Mouse (Mus musculus): Measurements from ENCODE around the gene Olfr1408. TPM values are rescaled to one million over a fixed set of nuclear protein-coding genes. Genes with fewer than 3 reads are reported as not detected.

Gene Olfr1408
- not detected in 2 replicates for polyA plus RNA-seq (2015; fragmentation: Nextera tagmentation; extraction: Ambion mirVana)

GRCm38 (mm10) chr1:173137274-173137673 lies at the start of gene Olfr1408:
Gene Olfr1408, minus strand, starts transcription at chr1:173137374.
- Histone ChIP-seq H3K4me1 (ENCODE audit: insufficient read depth) (no peaks in the 10 kb centered on the region), H3K4me2 (ENCODE audit: low read depth, low read length) (no peak within 1 kb of the TSS), H3K27ac (ENCODE audit: low read depth) (no peak within 1 kb of the TSS), H3K4me3 (ENCODE audit: low read depth, low read length) (no peak within 1 kb of the TSS), H3K36me3 (replicated peaks; ENCODE audit: insufficient read depth, low read length) (no peaks in the 10 kb centered on the region), H3K9ac (replicated peaks) (no peak within 1 kb of the TSS), H3K27me3 (ENCODE audit: insufficient read depth, low read length) (no peaks in the 10 kb centered on the region), H3K9me3 (ENCODE audit: low read length) (no peaks in the 10 kb centered on the region)
- ATAC-seq (no peak), DNase-seq (no peak)
- TF ChIP-seq CTCF (IDR thresholded peaks at IDR 0.05; ENCODE audit: low read depth) (no peak), EP300 (IDR thresholded peaks at IDR 0.05; ENCODE audit: low read depth) (no peak)
- 47% methylated on average over 2 of the region's 2 CpGs for WGBS (ENCODE audit: insufficient replicate concordance)

DNA sequence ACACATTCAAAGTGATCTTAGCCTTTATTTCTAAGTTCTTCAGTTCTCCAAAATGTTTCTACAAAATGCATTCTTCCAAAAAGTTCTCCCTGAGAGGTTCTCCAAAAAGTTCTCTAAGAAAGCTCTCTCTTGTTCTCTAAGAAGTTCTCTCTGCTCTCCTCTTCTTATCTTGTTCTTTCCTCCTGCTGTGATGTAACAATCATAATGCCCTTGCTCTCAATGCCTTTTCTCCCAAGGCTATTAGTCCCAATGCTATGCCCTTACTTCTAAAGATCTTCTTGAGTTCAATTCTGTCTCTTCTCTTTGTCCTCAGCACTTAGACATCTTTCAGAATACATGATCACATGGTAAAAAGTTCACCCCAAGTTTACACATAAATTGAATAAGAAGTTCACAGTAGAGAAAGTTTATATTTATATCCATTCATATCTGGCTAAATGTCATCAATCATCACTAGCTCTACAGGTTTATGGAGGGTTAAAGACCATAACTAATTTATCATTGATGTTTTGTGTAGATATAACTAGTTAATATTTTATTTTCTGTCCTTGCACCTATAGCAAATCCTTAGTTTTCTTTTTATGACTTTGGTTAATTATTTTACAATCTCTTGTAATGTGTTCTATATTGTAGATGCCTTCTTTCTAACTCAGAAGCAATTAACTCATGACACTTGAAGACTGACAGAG lies 37.1 kb upstream of the Olfr1408 start:
- H3K27ac ChIP-seq (ENCODE audit: low read depth) = no peak overlapping the region

More for the DNA sequence above, 37.1 kb upstream of the Olfr1408 start:
- DNase-seq (no peak), ATAC-seq (no peak)
- no peak for TF ChIP-seq CTCF (IDR thresholded peaks at IDR 0.05; ENCODE audit: low read depth)
- TF ChIP-seq EP300 (IDR thresholded peaks at IDR 0.05; ENCODE audit: low read depth) = no peak
- Histone ChIP-seq H3K4me3 (ENCODE audit: low read depth, low read length) (no peak overlapping the region), H3K4me1 (ENCODE audit: insufficient read depth) (no peaks in the 10 kb centered on the region), H3K4me2 (ENCODE audit: low read depth, low read length) (no peak overlapping the region), H3K9ac (replicated peaks) (no peak overlapping the region), H3K36me3 (replicated peaks; ENCODE audit: insufficient read depth, low read length) (no peaks in the 10 kb centered on the region), H3K9me3 (ENCODE audit: low read length) (no peaks in the 10 kb centered on the region), H3K27me3 (ENCODE audit: insufficient read depth, low read length) (no peaks in the 10 kb centered on the region)

Other genes with a start within 250 kb of the Olfr1408 start
- gene Apcs, start 242.3 kb downstream of the Olfr1408 start, polyA plus RNA-seq (2015; fragmentation: Nextera tagmentation; extraction: Ambion mirVana) = 2,968 and 3,163 TPM in 2 replicates
- 0.12 and 0.16 TPM in 2 replicates for gene Olfr16, start 187.0 kb downstream of the Olfr1408 start, polyA plus RNA-seq (2015; fragmentation: Nextera tagmentation; extraction: Ambion mirVana)
- gene Olfr1406, start 53.3 kb upstream of the Olfr1408 start, polyA plus RNA-seq (2015; fragmentation: Nextera tagmentation; extraction: Ambion mirVana) = not detected in 2 replicates
- gene Olfr218, start 60.4 kb upstream of the Olfr1408 start, polyA plus RNA-seq (2015; fragmentation: Nextera tagmentation; extraction: Ambion mirVana) = not detected in 2 replicates
- not detected in 2 replicates for gene Olfr1404, start 75.0 kb upstream of the Olfr1408 start, polyA plus RNA-seq (2015; fragmentation: Nextera tagmentation; extraction: Ambion mirVana)
- gene Fcer1a, start 89.8 kb upstream of the Olfr1408 start, polyA plus RNA-seq (2015; fragmentation: Nextera tagmentation; extraction: Ambion mirVana) = 0.32 and 0.34 TPM in 2 replicates
- not detected in 2 replicates for gene Olfr418, start 128.6 kb upstream of the Olfr1408 start, polyA plus RNA-seq (2015; fragmentation: Nextera tagmentation; extraction: Ambion mirVana)
- gene Mptx2, start 140.4 kb upstream of the Olfr1408 start, polyA plus RNA-seq (2015; fragmentation: Nextera tagmentation; extraction: Ambion mirVana) = not detected in 2 replicates
- 16.9 and 21.8 TPM in 2 replicates for gene Ackr1, start 196.4 kb upstream of the Olfr1408 start, polyA plus RNA-seq (2015; fragmentation: Nextera tagmentation; extraction: Ambion mirVana)
- gene Aim2, start 213.5 kb upstream of the Olfr1408 start, polyA plus RNA-seq (2015; fragmentation: Nextera tagmentation; extraction: Ambion mirVana) = 4.6 and 4.7 TPM in 2 replicates
- 0.49 and 0.61 TPM in 2 replicates for gene Cadm3, start 230.3 kb upstream of the Olfr1408 start, polyA plus RNA-seq (2015; fragmentation: Nextera tagmentation; extraction: Ambion mirVana)